Mouse (Mus musculus) R1 (cell line): ENCODE results near the gene BC147527.
"Not testable (repeated sequence)": the region's sequence is repeated elsewhere in the genome, so short reads cannot be mapped to it uniquely, and the experiment has no call there.

Experiments used
- DNase-seq: peaks from one replicate; pipeline ENCODE4 v3.0.0-alpha.2; 2018; ENCODE audit warnings: low read depth, low spot score

BC147527 gene

GRCm38 (mm10) chr13:120299991-120300442, at the start of gene BC147527:
TSS of gene BC147527 (plus strand) at chr13:120300392.
- peak; percentile 0 for DNase-seq

- not testable (repeated sequence) for DNase-seq
Observed at GRCm38 (mm10) chr13:120251208-120251924, 48.8 kb upstream of the BC147527 start.

GRCm38 (mm10) chr13:120258817-120259658, 41.2 kb upstream of the BC147527 start:
- not testable (repeated sequence) for DNase-seq

GRCm38 (mm10) chr13:120259718-120260117, 40.5 kb upstream of the BC147527 start:
- DNase-seq: not testable (repeated sequence)

GRCm38 (mm10) chr13:120262870-120263269, 37.3 kb upstream of the BC147527 start, which contains the start of gene AF067061:
TSS of gene AF067061 (plus strand) at chr13:120263114.
- not testable (repeated sequence) for DNase-seq

- not testable (repeated sequence) for DNase-seq
Observed at GRCm38 (mm10) chr13:120277837-120278236, 22.4 kb upstream of the BC147527 start.

GRCm38 (mm10) chr13:120278784-120279183, 21.4 kb upstream of the BC147527 start:
- no peak for DNase-seq

- no peak for DNase-seq
Observed at GRCm38 (mm10) chr13:120299324-120299894, 783 bp upstream of the BC147527 start.

- DNase-seq: peak; percentile 0
Observed at GRCm38 (mm10) chr13:120300853-120301252, 661 bp downstream of the BC147527 start.

- peak; percentile 0 for DNase-seq
Observed at GRCm38 (mm10) chr13:120310749-120311148, 10.6 kb downstream of the BC147527 start.

- peak; percentile 84 for DNase-seq
Observed at GRCm38 (mm10) chr13:120313584-120313983, 13.4 kb downstream of the BC147527 start.

- DNase-seq: peak; percentile 0
Observed at GRCm38 (mm10) chr13:120316578-120316977, 16.4 kb downstream of the BC147527 start, which contains the start of gene Tcstv3. TSS of gene Tcstv3 (plus strand) at chr13:120316878.

- no peak for DNase-seq
Observed at GRCm38 (mm10) chr13:120320183-120320582, 20.0 kb downstream of the BC147527 start.

- DNase-seq: peak; percentile 28
Observed at GRCm38 (mm10) chr13:120320721-120321120, 20.5 kb downstream of the BC147527 start.
